Mouse (Mus musculus) kidney, adult 2 months (tissue): ENCODE measurements around the gene Cacna1i.

ENCODE experiments used
- CTCF ChIP-seq: fragments of 200-500 bp; conservative IDR thresholded peaks from 2 replicates; pipeline ENCODE4 v1.5.1; 2011; ENCODE audit warnings: low read depth, mild to moderate bottlenecking, control low read depth, low read length, moderate library complexity, mixed read lengths; ENCODE audit not compliant: insufficient read depth, insufficient read length
- POLR2A ChIP-seq: fragments of 200-500 bp; IDR thresholded peaks from one replicate; pipeline ENCODE4 v1.6.1; 2011; ENCODE audit warnings: low read depth, low read length, control low read depth

DNA sequence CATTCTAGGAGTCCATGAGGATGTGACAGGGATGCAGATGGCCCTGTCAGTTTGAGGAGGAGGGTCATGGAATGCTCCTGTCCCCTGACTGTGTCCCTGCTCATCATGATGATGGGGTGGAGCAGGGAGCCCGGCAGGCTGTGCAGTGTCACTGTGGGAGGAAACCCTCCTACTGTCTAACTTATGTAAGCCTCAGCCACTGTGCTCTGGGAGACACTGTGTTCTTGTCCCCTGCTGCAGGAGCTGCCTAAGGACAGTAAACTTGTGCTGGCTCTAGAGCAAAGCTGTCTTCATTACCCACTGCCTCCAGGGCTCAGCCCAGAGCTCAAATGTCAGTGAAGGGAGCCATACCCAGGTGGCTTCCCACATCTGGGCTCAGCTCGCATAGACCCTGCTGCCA, 131.1 kb downstream of the Cacna1i start:
- no peak for TF ChIP-seq CTCF
- TF ChIP-seq POLR2A, result no peak
